Mouse (Mus musculus) embryo, embryonic 10.5 days (tissue): ENCODE data around the gene Ppcs.

ENCODE experiments used
- DNase-seq: peaks from one replicate; pipeline ENCODE4 v3.0.0-alpha.2; 2015; ENCODE audit warnings: low spot score

Ppcs gene

GRCm38 (mm10) chr4:119417894-119418293, 4.3 kb downstream of the Ppcs start:
- DNase-seq, result no peak

GRCm38 (mm10) chr4:119417270-119417669, 5.0 kb downstream of the Ppcs start:
- no peak for DNase-seq

GRCm38 (mm10) chr4:119415072-119415753, 7.0 kb downstream of the Ppcs start, which contains the start of gene Ccdc30:
Gene Ccdc30, minus strand, starts transcription at chr4:119415521.
- DNase-seq, result peak; percentile 97

- DNase-seq, result no peak
These were observed 9.4 kb downstream of the Ppcs start for GRCm38 (mm10) chr4:119412791-119413190.

GRCm38 (mm10) chr4:119411877-119412650, 10.2 kb downstream of the Ppcs start:
- no peak for DNase-seq

GRCm38 (mm10) chr4:119403431-119403830, 18.8 kb downstream of the Ppcs start:
- no peak for DNase-seq

- DNase-seq, result no peak
These were observed 21.3 kb downstream of the Ppcs start for GRCm38 (mm10) chr4:119400896-119401295.

GRCm38 (mm10) chr4:119398751-119399150, 23.5 kb downstream of the Ppcs start:
- DNase-seq, result no peak

GRCm38 (mm10) chr4:119390369-119390768, 31.9 kb downstream of the Ppcs start:
- DNase-seq, result peak; percentile 50

GRCm38 (mm10) chr4:119389184-119389583, 33.0 kb downstream of the Ppcs start:
- DNase-seq, result no peak

- DNase-seq, result no peak
These were observed 40.6 kb downstream of the Ppcs start for GRCm38 (mm10) chr4:119381471-119382190.

GRCm38 (mm10) chr4:119369460-119369859, 52.8 kb downstream of the Ppcs start:
- no peak for DNase-seq
